Mouse (Mus musculus) lung, postnatal 0 days (tissue): ENCODE data around the gene Atg10. TPM values are rescaled to one million over a fixed set of nuclear protein-coding genes. Genes with fewer than 3 reads are reported as not detected.
A peak's percentile ranks its signal among the peaks of the same experiment; 100 is the strongest.

Source experiments
- ATAC-seq: fragments of 200-750 bp; cut with Nextera tagmentation; 2 replicates; pipeline ENCODE4 v1.8.0; 2017; ENCODE audit warnings: moderate library complexity
- DNase-seq: peaks from one replicate; pipeline ENCODE4 v3.0.0-alpha.2; 2016; ENCODE audit warnings: low spot score
- H3K27ac ChIP-seq: fragments of 300-500 bp; sonication (generic); 2 replicates; pipeline ENCODE4 v1.5.1; 2014; ENCODE audit warnings: antibody characterized with exemption, mild to moderate bottlenecking, low read length, mixed read lengths
- H3K27me3 ChIP-seq: fragments of 300-500 bp; sonication (generic); replicated peaks from 2 replicates; pipeline ENCODE4 v1.6.1; 2014; ENCODE audit warnings: low read length, mixed read lengths; ENCODE audit not compliant: insufficient read depth
- H3K36me3 ChIP-seq: fragments of 300-500 bp; sonication (generic); 2 replicates; pipeline ENCODE4 v1.6.1; 2014; ENCODE audit warnings: low read length, mixed read lengths; ENCODE audit not compliant: insufficient read depth
- H3K4me1 ChIP-seq: fragments of 300-500 bp; sonication (generic); 2 replicates; pipeline ENCODE4 v1.6.1; 2014; ENCODE audit warnings: antibody characterized with exemption, low read depth, low read length, mixed read lengths; ENCODE audit not compliant: insufficient read depth
- H3K4me2 ChIP-seq: fragments of 300-500 bp; sonication (generic); replicated peaks from 2 replicates; pipeline ENCODE4 v1.6.1; 2014; ENCODE audit warnings: low read depth, mild to moderate bottlenecking, low read length, moderate library complexity, mixed read lengths
- H3K4me3 ChIP-seq: fragments of 300-500 bp; sonication (generic); 2 replicates; pipeline ENCODE4 v1.5.1; 2014; ENCODE audit warnings: low read depth, low read length
- H3K9ac ChIP-seq: fragments of 300-500 bp; sonication (generic); replicated peaks from 2 replicates; pipeline ENCODE4 v1.6.1; 2014; ENCODE audit warnings: low read depth, mild to moderate bottlenecking
- H3K9me3 ChIP-seq: fragments of 300-500 bp; sonication (generic); 2 replicates; pipeline ENCODE4 v1.6.1; 2016; ENCODE audit warnings: low read length, mixed read lengths
- CTCF ChIP-seq: IDR thresholded peaks from 2 replicates; pipeline ENCODE4 v1.5.1; 2016; ENCODE audit warnings: antibody characterized with exemption, mild to moderate bottlenecking
- EP300 ChIP-seq: IDR thresholded peaks from 2 replicates; pipeline ENCODE4 v1.6.1; 2016; ENCODE audit warnings: antibody characterized with exemption, mild to moderate bottlenecking, control low read depth
- WGBS: fragments of 180-500 bp; shearing (Covaris S2); extraction: QIAGEN DNeasy Blood & Tissue Kit; methylation state at CpG from one replicate; pipeline ENCODE4 v1.1.7; 2014; 5-methylcytosine and 5-hydroxymethylcytosine counted together
- polyA plus RNA-seq: library from polyadenylated mRNA; unstranded; fragments of >200 nt; fragmentation: Nextera tagmentation; extraction: Ambion mirVana; gene quantifications from 2 replicates; pipeline ENCODE4 v1.2.1, GENCODE M21; 2015

Atg10 gene
- polyA plus RNA-seq, 1 experiment from 2014 or later, result 14.7 TPM

DNA sequence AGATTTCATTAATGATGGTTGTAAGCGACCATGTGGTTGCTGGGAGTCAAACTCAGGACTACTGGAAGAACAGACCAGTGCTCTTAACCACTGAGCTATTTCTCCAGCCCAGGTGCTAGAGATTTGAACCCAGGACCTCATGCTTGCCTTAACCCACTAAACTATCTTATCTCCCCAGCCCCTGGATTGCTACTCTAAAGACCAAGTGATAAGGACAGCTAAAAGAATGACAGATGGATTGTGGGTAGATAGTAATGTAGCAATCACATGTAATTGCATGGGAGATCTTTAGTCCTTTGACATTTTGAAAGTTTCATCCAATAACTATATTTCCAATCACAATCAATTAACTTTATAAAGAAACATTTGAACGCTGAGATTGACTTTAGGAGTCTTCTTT is 13.1 kb upstream of the Atg10 start:
- 70% methylated on average over 2 of the region's 2 CpGs for WGBS
- H3K27ac ChIP-seq, result no peak overlapping the region
- ATAC-seq (no peak), DNase-seq (no peak)
- no peaks in the 10 kb centered on the region for H3K9me3 ChIP-seq
- H3K4me3 ChIP-seq, result no peak overlapping the region
- no peak overlapping the region for H3K9ac ChIP-seq
- no peak for TF ChIP-seq EP300
- TF ChIP-seq CTCF, result no peak
- H3K36me3 ChIP-seq, result no peaks in the 10 kb centered on the region
- H3K4me2 ChIP-seq, result no peak overlapping the region
- H3K27me3 ChIP-seq, result no peaks in the 10 kb centered on the region
- H3K4me1 ChIP-seq, result no peaks in the 10 kb centered on the region

GRCm38 (mm10) chr13:91224438-91224814 is 658 bp upstream of the Atg10 start:
- Histone ChIP-seq H3K9me3 (no peaks in the 10 kb centered on the region), H3K27me3 (no peaks in the 10 kb centered on the region), H3K36me3 (no peaks in the 10 kb centered on the region), H3K27ac (peak overlapping the region; percentile 96), H3K4me1 (no peaks in the 10 kb centered on the region), H3K9ac (peak overlapping the region; percentile 81), H3K4me2 (peak overlapping the region; percentile 68), H3K4me3 (peak overlapping the region; percentile 60)
- DNase-seq (peak; percentile 91), ATAC-seq (peak; percentile 48)
- WGBS, result 41% methylated on average over 2 of the region's 2 CpGs
- TF ChIP-seq CTCF (no peak), EP300 (peak; percentile 72)

DNA sequence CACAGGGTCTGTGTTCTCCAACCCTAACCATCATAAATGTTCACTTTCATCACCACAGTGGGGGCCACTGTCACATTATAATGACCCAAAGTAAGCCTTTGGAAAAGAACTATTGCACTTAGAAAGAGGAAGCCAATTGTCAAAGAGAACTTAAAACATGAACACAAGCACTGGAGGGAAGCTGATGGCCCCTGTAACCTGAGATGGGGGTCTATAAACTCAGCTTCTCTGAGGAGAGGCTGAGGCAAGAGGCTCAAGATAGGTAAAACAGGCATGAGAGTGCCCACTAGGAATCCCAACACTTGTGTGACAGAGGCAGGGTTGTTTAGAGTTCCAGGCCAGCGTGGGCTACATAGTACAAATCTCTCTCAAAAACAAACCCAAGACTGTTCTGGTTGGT is 705 bp downstream of the Atg10 start:
- peak overlapping the region; percentile 68; the same call in 1 of the 2 replicates for H3K4me2 ChIP-seq
- peak overlapping the region; percentile 60 for H3K4me3 ChIP-seq
- 59% methylated on average over 1 of the region's 1 CpGs for WGBS
- no peaks in the 10 kb centered on the region for H3K9me3 ChIP-seq
- peak overlapping the region; percentile 96 for H3K27ac ChIP-seq
- H3K4me1 ChIP-seq, result no peaks in the 10 kb centered on the region
- DNase-seq (no peak), ATAC-seq (no peak)
- TF ChIP-seq EP300, result no peak
- no peak for TF ChIP-seq CTCF
- H3K9ac ChIP-seq, result no peak overlapping the region; the same call in 1 of the 2 replicates
- no peaks in the 10 kb centered on the region for H3K36me3 ChIP-seq
- no peaks in the 10 kb centered on the region for H3K27me3 ChIP-seq

DNA sequence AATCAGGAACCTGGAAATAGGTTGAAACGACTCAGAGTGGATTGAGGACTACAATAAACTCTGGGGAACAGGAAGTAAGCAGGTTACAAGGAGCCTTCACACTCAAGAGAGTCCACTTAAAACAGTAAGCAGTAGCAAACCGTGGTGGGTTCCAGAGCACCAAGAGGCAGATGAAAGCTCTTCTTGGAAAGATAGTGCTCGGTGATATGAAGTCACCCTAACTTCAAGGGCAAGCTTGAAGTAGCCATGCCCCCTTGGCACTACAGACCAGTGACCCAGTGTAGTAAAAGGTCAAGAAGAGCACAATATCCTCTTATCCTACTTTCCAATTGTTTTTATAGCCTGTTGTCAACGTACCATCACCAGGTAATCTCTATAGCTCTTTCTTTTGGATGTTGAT is 2.1 kb downstream of the Atg10 start:
- DNase-seq (peak; percentile 58), ATAC-seq (peak; percentile 4; the same call in 1 of the 2 replicates)
- WGBS, result 55% methylated on average over 4 of the region's 4 CpGs

DNA sequence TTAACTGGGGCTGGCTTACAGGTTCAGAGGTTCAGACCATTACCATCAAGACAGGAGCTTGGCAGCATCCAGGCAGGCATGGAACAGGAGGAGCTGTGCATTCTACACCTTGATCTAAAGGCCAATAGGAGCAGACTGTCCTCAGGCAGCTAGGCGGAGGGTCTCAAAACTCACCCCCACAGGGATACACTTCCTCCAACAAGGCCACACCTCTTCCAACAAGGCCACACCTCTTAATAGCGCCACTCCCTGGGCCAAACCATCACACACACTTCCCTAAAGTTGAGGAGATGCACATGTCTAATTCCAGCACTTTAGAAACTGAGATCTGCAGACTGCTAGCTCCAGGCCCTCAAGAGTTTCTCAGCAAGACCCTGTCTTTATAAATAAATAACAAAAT is 6.1 kb downstream of the Atg10 start:
- Histone ChIP-seq H3K4me3 (no peak overlapping the region), H3K9me3 (no peaks in the 10 kb centered on the region), H3K27ac (no peak overlapping the region), H3K9ac (no peak overlapping the region), H3K4me2 (no peak overlapping the region), H3K36me3 (no peaks in the 10 kb centered on the region), H3K27me3 (no peaks in the 10 kb centered on the region), H3K4me1 (no peaks in the 10 kb centered on the region)
- ATAC-seq (no peak), DNase-seq (no peak)
- 79% methylated on average over 2 of the region's 2 CpGs for WGBS
- TF ChIP-seq EP300, result no peak
- no peak for TF ChIP-seq CTCF

More for the DNA sequence above, 2.1 kb downstream of the Atg10 start:
- Histone ChIP-seq H3K4me3 (no peak overlapping the region), H3K4me1 (no peaks in the 10 kb centered on the region), H3K4me2 (no peak overlapping the region), H3K27ac (no peak overlapping the region), H3K36me3 (no peaks in the 10 kb centered on the region), H3K9me3 (no peaks in the 10 kb centered on the region), H3K9ac (no peak overlapping the region), H3K27me3 (no peaks in the 10 kb centered on the region)
- TF ChIP-seq CTCF (no peak), EP300 (no peak)

GRCm38 (mm10) chr13:91216656-91217205 is 7.0 kb downstream of the Atg10 start:
- no peaks in the 10 kb centered on the region for H3K27me3 ChIP-seq
- 84% methylated on average over 3 of the region's 3 CpGs for WGBS
- DNase-seq (no peak), ATAC-seq (no peak)
- H3K4me1 ChIP-seq, result no peaks in the 10 kb centered on the region
- H3K4me3 ChIP-seq, result no peak overlapping the region
- no peaks in the 10 kb centered on the region for H3K9me3 ChIP-seq
- H3K4me2 ChIP-seq, result no peak overlapping the region
- no peak overlapping the region for H3K9ac ChIP-seq
- 0 out of 2 replicates have a peak, but pooled peaks cover 2% of the 10 kb centered on the region for H3K36me3 ChIP-seq
- no peak overlapping the region for H3K27ac ChIP-seq
- no peak for TF ChIP-seq CTCF
- no peak for TF ChIP-seq EP300

GRCm38 (mm10) chr13:91212958-91213357 is 10.8 kb downstream of the Atg10 start:
- ATAC-seq, result no peak
- WGBS, result 89% methylated on average over 8 of the region's 8 CpGs
- no peak overlapping the region for H3K4me2 ChIP-seq

More at GRCm38 (mm10) chr13:91212958-91213357, 10.8 kb downstream of the Atg10 start:
- Histone ChIP-seq H3K27me3 (no peaks in the 10 kb centered on the region), H3K36me3 (0 out of 2 replicates have a peak, but pooled peaks cover 2% of the 10 kb centered on the region), H3K9ac (no peak overlapping the region), H3K4me3 (no peak overlapping the region), H3K4me1 (no peaks in the 10 kb centered on the region), H3K9me3 (no peaks in the 10 kb centered on the region), H3K27ac (no peak overlapping the region)
- DNase-seq, result no peak
- TF ChIP-seq EP300 (no peak), CTCF (no peak)
